Mouse (Mus musculus) cerebellum, postnatal 4 days (tissue): ENCODE results near the gene Vmn1r28.
"Not testable (repeated sequence)": the region's sequence is repeated elsewhere in the genome, so short reads cannot be mapped to it uniquely, and the experiment has no call there.

Experiments
- DNase-seq, 2 experiments: peaks; one replicate each; pipeline ENCODE4 v3.0.0; 2022; ENCODE audit warnings: low spot score in 2 of 2, mixed read lengths in 1 of 2

Gene Vmn1r28

GRCm38 (mm10) chr6:58261737-58262136, at the start of gene Vmn1r28:
TSS of gene Vmn1r28 (plus strand) at chr6:58262037.
- DNase-seq = no peak

GRCm38 (mm10) chr6:58216119-58216518, 45.7 kb upstream of the Vmn1r28 start:
- DNase-seq = no peak

- DNase-seq = no peak
Observed at GRCm38 (mm10) chr6:58218721-58219120, 43.1 kb upstream of the Vmn1r28 start, which contains the start of gene Vmn1r27. TSS of gene Vmn1r27 (minus strand) at chr6:58218821.

GRCm38 (mm10) chr6:58279661-58280060, 17.8 kb downstream of the Vmn1r28 start:
- not testable (repeated sequence) for DNase-seq

- no peak for DNase-seq
Observed at GRCm38 (mm10) chr6:58292201-58292600, 30.4 kb downstream of the Vmn1r28 start.

GRCm38 (mm10) chr6:58298511-58298910, 36.7 kb downstream of the Vmn1r28 start:
- not testable (repeated sequence) for DNase-seq

- DNase-seq = no peak
Observed at GRCm38 (mm10) chr6:58301249-58301648, 39.4 kb downstream of the Vmn1r28 start, which contains the start of gene Vmn1r29. TSS of gene Vmn1r29 (plus strand) at chr6:58301549.
